Mouse (Mus musculus): ENCODE data around the gene Dpt.
"Not testable (repeated sequence)": the region's sequence is repeated elsewhere in the genome, so short reads cannot be mapped to it uniquely, and the experiment has no call there.

Dpt gene

DNA sequence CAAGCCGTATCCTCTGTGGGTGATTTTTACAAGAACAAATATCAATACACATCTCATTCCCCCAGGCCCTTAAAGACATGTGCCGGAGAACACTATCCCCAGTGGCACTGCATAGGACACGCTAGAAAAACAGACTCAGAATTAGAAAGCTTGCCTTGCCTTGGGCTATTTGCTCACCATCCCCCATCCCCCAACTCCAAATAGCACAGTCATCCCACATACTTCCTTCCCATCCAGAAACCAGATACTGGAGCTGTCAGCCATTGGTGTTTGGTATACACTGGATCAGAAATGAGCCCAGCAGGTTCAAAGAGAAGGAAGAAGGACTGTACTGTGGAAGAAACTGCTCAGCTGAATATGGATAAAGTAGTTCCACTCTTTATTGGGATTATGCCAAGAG, 25.4 kb downstream of the Dpt start:
- no peak for DNase-seq

DNA sequence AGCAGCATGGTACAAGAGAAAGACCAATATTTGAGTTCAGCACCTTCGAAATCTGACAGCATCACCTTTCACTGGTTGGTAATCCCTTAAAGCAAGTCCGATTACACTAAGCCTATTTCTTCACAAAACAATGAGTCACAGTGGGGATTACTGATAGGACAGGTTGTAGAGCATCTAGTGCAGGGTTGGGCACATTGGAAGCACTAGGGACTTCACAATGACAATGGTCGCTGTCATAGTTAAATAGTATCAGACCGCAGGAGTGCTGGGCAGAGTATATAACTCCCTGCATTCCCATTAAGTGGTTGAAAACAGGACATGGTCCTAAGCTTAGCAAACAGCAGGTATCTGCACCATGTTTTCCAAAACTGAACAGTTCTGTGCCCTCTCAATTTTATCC, 25.8 kb downstream of the Dpt start:
- DNase-seq = no peak

DNA sequence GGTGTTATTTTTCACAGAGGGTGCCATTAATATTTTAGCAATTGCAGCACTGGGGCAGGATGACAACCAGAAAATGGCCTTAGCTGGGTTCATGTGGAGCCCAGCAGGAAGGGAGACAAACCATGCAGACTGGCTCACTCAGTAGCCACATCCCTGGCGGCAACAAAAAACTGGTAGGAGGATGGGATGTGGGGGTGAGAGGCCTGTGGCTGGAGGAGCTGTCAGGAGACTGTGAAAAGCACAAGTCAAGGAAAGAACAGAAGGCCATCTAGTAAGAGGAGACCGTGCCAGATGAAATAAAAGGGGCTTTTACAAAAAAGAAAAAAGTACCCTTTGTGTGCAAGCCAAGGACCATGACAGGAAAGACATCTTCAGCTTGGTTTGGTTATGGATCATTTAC, 28.5 kb downstream of the Dpt start:
- DNase-seq = no peak

DNA sequence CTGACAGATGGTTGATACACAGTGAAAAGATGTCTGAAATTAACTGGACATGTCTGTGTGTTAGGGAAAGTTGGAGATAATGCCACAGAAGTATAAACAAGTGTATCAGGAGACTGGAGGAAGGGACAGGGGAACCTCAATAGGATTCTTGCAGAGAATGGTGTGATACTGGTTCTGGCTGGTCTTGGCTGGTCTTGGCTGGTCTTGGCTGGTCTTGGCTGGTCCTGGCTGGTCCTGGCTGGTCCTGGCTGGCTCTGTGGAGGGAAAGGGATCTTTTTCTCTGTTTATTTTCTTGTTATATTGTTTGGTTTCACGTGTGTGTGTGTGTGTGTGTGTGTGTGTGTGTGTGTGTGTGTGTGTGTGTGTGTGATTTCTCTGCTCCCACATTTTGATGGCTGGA, 33.4 kb downstream of the Dpt start:
- no peak for DNase-seq

GRCm38 (mm10) chr1:164832459-164832858, 36.0 kb downstream of the Dpt start:
- DNase-seq = no peak

DNA sequence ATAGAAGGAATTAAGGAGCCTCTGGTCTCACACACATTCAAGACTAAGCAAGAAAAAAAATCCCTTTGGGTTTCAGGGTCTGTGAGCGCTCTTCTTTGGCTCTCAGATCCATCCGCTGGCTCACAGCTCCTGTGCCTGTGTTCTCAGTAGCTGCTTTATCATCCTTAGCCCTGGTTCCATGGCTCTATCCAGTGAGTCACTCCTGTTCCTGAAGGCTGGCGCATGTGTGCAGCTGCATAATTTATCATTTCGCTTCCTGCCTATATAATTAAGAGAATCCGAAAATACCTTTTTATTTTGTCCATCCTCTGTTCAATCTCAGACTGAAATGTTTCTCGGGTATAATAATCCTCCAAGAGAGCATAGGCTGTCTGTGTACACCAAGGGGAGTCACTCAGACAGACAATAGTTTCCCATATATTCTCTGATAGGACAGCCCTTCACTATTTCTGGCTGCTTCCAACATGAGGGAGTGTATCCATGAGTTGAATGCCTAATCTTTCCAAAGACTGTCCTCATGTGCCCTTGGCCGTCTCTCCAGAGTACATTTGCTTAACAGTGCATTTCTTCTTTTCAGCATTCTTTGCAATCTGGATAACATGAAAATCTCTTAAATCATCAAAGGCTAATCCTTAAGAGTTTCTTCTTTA, 52.3 kb downstream of the Dpt start:
- DNase-seq = no peak

GRCm38 (mm10) chr1:164855700-164856099, 59.3 kb downstream of the Dpt start:
- DNase-seq = not testable (repeated sequence)

- no peak for DNase-seq
These were observed 63.5 kb downstream of the Dpt start for GRCm38 (mm10) chr1:164859952-164860351.

GRCm38 (mm10) chr1:164860782-164861181, 64.3 kb downstream of the Dpt start:
- no peak for DNase-seq

- no peak for DNase-seq
These were observed 65.1 kb downstream of the Dpt start for GRCm38 (mm10) chr1:164861501-164861900.

- no peak for DNase-seq
These were observed 66.8 kb downstream of the Dpt start for GRCm38 (mm10) chr1:164862946-164863883.

GRCm38 (mm10) chr1:164864666-164865065, 68.2 kb downstream of the Dpt start:
- no peak for DNase-seq

- peak; percentile 29 to 49 for DNase-seq
These were observed 74.2 kb downstream of the Dpt start for GRCm38 (mm10) chr1:164870694-164871093.
